Mouse (Mus musculus): ENCODE measurements around the gene Cxcl12.

- TF ChIP-seq POLR2A (IDR thresholded peaks at IDR 0.05; ENCODE audit: low read depth, low read length) (no peak), CTCF (IDR thresholded peaks at IDR 0.05; ENCODE audit: extremely low read depth, insufficient read depth, insufficient read length, insufficient replicate concordance) (no peak)
These were observed 33.5 kb downstream of the Cxcl12 start for GRCm38 (mm10) chr6:117201859-117202258.
